Mouse (Mus musculus) ES-Bruce4 (cell line): ENCODE data around the gene Larp1. TPM values are rescaled to one million over a fixed set of nuclear protein-coding genes. Genes with fewer than 3 reads are reported as not detected.
A peak's percentile ranks its signal among the peaks of the same experiment; 100 is the strongest.

Experiments
- H3K27ac ChIP-seq: 2 replicates; pipeline ENCODE4 v1.5.1; 2012; ENCODE audit warnings: low read length, inconsistent platforms; ENCODE audit not compliant: insufficient read depth
- H3K27me3 ChIP-seq: 2 replicates; pipeline ENCODE4 v1.6.1; 2012; ENCODE audit warnings: mild to moderate bottlenecking, low read length, inconsistent platforms; ENCODE audit not compliant: control insufficient read depth, poor library complexity, insufficient read depth, severe bottlenecking
- H3K36me3 ChIP-seq: 2 replicates; pipeline ENCODE4 v1.6.1; 2012; ENCODE audit warnings: inconsistent platforms, mild to moderate bottlenecking, low read length, moderate library complexity; ENCODE audit not compliant: control insufficient read depth, poor library complexity, insufficient read depth, severe bottlenecking
- H3K4me1 ChIP-seq: one replicate; pipeline ENCODE4 v1.8.1; 2011; ENCODE audit warnings: low read length; ENCODE audit not compliant: control insufficient read depth, insufficient read depth
- H3K4me3 ChIP-seq: 2 replicates; pipeline ENCODE4 v1.5.1; 2011; ENCODE audit warnings: low read depth, mild to moderate bottlenecking, low read length
- H3K9ac ChIP-seq: 2 replicates; pipeline ENCODE4 v1.6.1; 2012; ENCODE audit warnings: low read depth, mild to moderate bottlenecking, inconsistent platforms; ENCODE audit not compliant: poor library complexity, severe bottlenecking
- H3K9me3 ChIP-seq: replicated peaks from 2 replicates; pipeline ENCODE4 v1.6.1; 2012; ENCODE audit warnings: mild to moderate bottlenecking, low read length, inconsistent platforms; ENCODE audit not compliant: control insufficient read depth, poor library complexity, insufficient read depth, severe bottlenecking
- CTCF ChIP-seq: IDR thresholded peaks from one replicate; pipeline ENCODE4 v1.8.1; 2011; ENCODE audit warnings: low read depth, low read length
- EP300 ChIP-seq: IDR thresholded peaks from 2 replicates; pipeline ENCODE4 v1.6.1; 2011; ENCODE audit warnings: low read depth, low read length; ENCODE audit not compliant: insufficient read depth
- POLR2A ChIP-seq: IDR thresholded peaks from one replicate; pipeline ENCODE4 v1.8.1; 2011; ENCODE audit warnings: low read length; ENCODE audit not compliant: insufficient read depth
- polyA plus RNA-seq: library from polyadenylated mRNA; stranded (reverse); fragments of >200 nt; gene quantifications from 2 replicates; pipeline ENCODE4 v1.2.4, GENCODE M21; 2011; ENCODE audit warnings: low read depth; ENCODE audit not compliant: missing spikeins, insufficient read depth, insufficient read length

Gene Larp1
- polyA plus RNA-seq, 1 experiment, result 164 TPM

- H3K27ac ChIP-seq, result no peak overlapping the region
- no peaks in the 10 kb centered on the region for H3K4me1 ChIP-seq
- H3K36me3 ChIP-seq, result peaks cover 22% of the 10 kb centered on the region
- TF ChIP-seq POLR2A, result no peak
- H3K4me3 ChIP-seq, result no peak overlapping the region
- no peaks in the 10 kb centered on the region for H3K27me3 ChIP-seq
- no peak overlapping the region for H3K9ac ChIP-seq
- H3K9me3 ChIP-seq, result no peaks in the 10 kb centered on the region
Observed at GRCm38 (mm10) chr11:58062586-58062985, 53.7 kb downstream of the Larp1 start.

GRCm38 (mm10) chr11:58065025-58065424 is 56.2 kb downstream of the Larp1 start:
- H3K27ac ChIP-seq, result no peak overlapping the region
- no peak overlapping the region for H3K4me3 ChIP-seq
- H3K27me3 ChIP-seq, result no peaks in the 10 kb centered on the region
- H3K4me1 ChIP-seq, result no peaks in the 10 kb centered on the region
- H3K36me3 ChIP-seq, result peaks cover 6% of the 10 kb centered on the region
- H3K9ac ChIP-seq, result no peak overlapping the region
- no peaks in the 10 kb centered on the region for H3K9me3 ChIP-seq
- TF ChIP-seq EP300 (no peak), CTCF (no peak), POLR2A (no peak)

GRCm38 (mm10) chr11:58072978-58073377 is 64.1 kb downstream of the Larp1 start:
- TF ChIP-seq EP300 (no peak), POLR2A (no peak), CTCF (no peak)
- H3K27ac ChIP-seq, result no peak overlapping the region

GRCm38 (mm10) chr11:58077270-58077669 is 68.4 kb downstream of the Larp1 start:
- no peaks in the 10 kb centered on the region for H3K4me1 ChIP-seq
- no peaks in the 10 kb centered on the region for H3K27me3 ChIP-seq
- no peak overlapping the region for H3K27ac ChIP-seq
- no peak overlapping the region for H3K4me3 ChIP-seq
- TF ChIP-seq CTCF (no peak), POLR2A (no peak), EP300 (no peak)
- H3K9me3 ChIP-seq, result no peaks in the 10 kb centered on the region
- H3K9ac ChIP-seq, result no peak overlapping the region
- H3K36me3 ChIP-seq, result no peaks in the 10 kb centered on the region

More at GRCm38 (mm10) chr11:58072978-58073377, 64.1 kb downstream of the Larp1 start:
- no peak overlapping the region for H3K4me3 ChIP-seq
- no peaks in the 10 kb centered on the region for H3K36me3 ChIP-seq
- no peaks in the 10 kb centered on the region for H3K27me3 ChIP-seq
- H3K9me3 ChIP-seq, result no peaks in the 10 kb centered on the region
- H3K9ac ChIP-seq, result no peak overlapping the region
- H3K4me1 ChIP-seq, result no peaks in the 10 kb centered on the region

- Histone ChIP-seq H3K27ac (no peak overlapping the region), H3K27me3 (no peaks in the 10 kb centered on the region), H3K4me3 (no peak overlapping the region), H3K36me3 (no peaks in the 10 kb centered on the region), H3K4me1 (no peaks in the 10 kb centered on the region), H3K9me3 (no peaks in the 10 kb centered on the region), H3K9ac (no peak overlapping the region)
- no peak for TF ChIP-seq CTCF
- no peak for TF ChIP-seq EP300
- TF ChIP-seq POLR2A, result no peak
Observed at GRCm38 (mm10) chr11:58081716-58082115, 72.9 kb downstream of the Larp1 start.

GRCm38 (mm10) chr11:58092541-58092940 is 83.7 kb downstream of the Larp1 start:
- Histone ChIP-seq H3K9ac (no peak overlapping the region), H3K4me1 (no peaks in the 10 kb centered on the region), H3K36me3 (no peaks in the 10 kb centered on the region), H3K27ac (no peak overlapping the region), H3K9me3 (no peaks in the 10 kb centered on the region), H3K27me3 (no peaks in the 10 kb centered on the region), H3K4me3 (no peak overlapping the region)
- TF ChIP-seq POLR2A, result no peak
- TF ChIP-seq EP300, result no peak
- TF ChIP-seq CTCF, result no peak

GRCm38 (mm10) chr11:58093021-58093528 is 84.2 kb downstream of the Larp1 start, which contains the start of gene Gm12248:
Gene Gm12248 (minus strand): TSS chr11:58093134.
- Histone ChIP-seq H3K36me3 (no peaks in the 10 kb centered on the region), H3K27me3 (no peaks in the 10 kb centered on the region), H3K9me3 (no peaks in the 10 kb centered on the region), H3K27ac (no peak within 1 kb of the TSS), H3K4me3 (peak within 1 kb of the TSS; percentile 6; the same call in 1 of the 2 replicates), H3K4me1 (no peaks in the 10 kb centered on the region), H3K9ac (no peak within 1 kb of the TSS)
- TF ChIP-seq POLR2A, result no peak
- TF ChIP-seq EP300, result no peak
- no peak for TF ChIP-seq CTCF
